Mouse (Mus musculus): Measurements from ENCODE around the gene Fbxl20. TPM values are rescaled to one million over a fixed set of nuclear protein-coding genes. Genes with fewer than 3 reads are reported as not detected.
A peak's percentile ranks its signal among the peaks of the same experiment; 100 is the strongest.

Fbxl20 gene
- total RNA-seq, 2 experiments from 2014 or later, result 33.4 to 35.9 TPM

GRCm38 (mm10) chr11:98051611-98052128 is 98.5 kb downstream of the Fbxl20 start:
- no peak for DNase-seq (ENCODE audit: low spot score in 2 of 2)

- no peak for DNase-seq (ENCODE audit: low spot score in 2 of 2)
Measured at GRCm38 (mm10) chr11:98050940-98051339, 99.3 kb downstream of the Fbxl20 start.

- DNase-seq (ENCODE audit: low spot score in 2 of 2), result no peak
Measured at GRCm38 (mm10) chr11:98050520-98050815, 99.7 kb downstream of the Fbxl20 start.

DNA sequence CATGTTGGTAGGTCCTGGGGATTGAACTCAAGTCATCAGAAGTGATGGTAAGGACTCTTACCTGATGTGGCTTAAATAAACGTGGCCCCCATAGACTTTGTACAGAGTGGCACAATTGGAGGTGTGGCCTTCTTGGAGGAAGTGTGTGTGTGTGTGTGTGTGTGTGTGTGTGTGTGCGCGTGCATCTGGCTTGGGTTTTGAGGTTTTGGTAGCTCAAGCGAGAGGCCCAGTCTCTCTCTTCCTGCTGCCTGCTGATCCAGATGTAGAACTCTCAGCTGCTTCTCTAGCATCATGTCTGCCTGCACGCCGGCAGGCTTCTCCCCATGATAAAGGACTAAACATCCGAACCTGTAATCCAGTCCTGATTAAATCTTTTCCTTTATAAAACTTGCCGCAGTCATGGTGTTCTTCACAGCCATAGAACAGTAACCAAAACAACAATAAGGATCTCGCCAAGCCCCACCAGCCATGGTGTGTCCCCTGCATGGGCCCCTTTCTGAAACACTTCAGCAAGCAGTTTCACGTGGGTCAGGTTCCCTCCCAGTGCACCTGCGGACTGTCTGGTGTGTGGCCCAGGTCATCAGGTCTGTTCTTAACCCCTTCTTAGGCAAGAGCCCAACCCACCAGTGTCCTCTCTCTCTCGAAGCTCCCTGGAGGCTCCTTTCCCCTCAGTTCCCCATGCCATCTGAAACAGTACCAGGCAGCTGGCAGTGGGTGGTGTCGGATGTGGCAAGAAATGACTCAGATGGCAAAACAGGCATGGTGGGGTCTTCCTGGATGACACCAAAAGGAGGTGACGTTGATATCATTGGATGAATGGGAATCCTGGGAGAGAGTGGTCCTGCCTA is 100.3 kb downstream of the Fbxl20 start:
- peak; percentile 32 to 51 for DNase-seq (ENCODE audit: low spot score in 2 of 2)

GRCm38 (mm10) chr11:98047745-98048144 is 102.5 kb downstream of the Fbxl20 start:
- peak in 1 of 2 experiments; percentile 36 for DNase-seq (ENCODE audit: low spot score in 2 of 2)

GRCm38 (mm10) chr11:98046466-98046865 is 103.7 kb downstream of the Fbxl20 start:
- DNase-seq (ENCODE audit: low spot score in 2 of 2), result no peak

DNA sequence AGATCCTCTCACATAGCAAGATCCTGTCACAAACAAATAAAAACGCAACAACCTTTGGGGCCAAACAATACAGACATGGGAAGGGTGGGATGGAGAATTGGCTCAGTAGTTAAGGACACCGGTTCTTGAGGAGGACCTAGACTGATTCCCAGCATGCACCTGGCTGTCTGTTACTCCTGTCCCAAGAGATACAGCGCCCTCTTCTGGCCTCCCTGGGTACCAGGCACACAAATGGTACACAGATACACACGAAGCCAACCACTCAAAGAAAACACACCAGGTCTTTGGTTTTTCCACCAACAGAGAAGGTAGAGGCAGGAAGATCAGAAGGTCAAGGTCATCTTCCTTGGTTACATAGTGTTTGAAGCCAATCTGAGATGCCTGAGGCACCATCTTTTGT is 104.6 kb downstream of the Fbxl20 start:
- no peak for DNase-seq (ENCODE audit: low spot score in 2 of 2)

- no peak for DNase-seq (ENCODE audit: low spot score in 2 of 2)
Measured at GRCm38 (mm10) chr11:98044074-98044473, 106.1 kb downstream of the Fbxl20 start.

- DNase-seq (ENCODE audit: low spot score in 2 of 2), result no peak
Measured at GRCm38 (mm10) chr11:98042741-98043140, 107.5 kb downstream of the Fbxl20 start.

DNA sequence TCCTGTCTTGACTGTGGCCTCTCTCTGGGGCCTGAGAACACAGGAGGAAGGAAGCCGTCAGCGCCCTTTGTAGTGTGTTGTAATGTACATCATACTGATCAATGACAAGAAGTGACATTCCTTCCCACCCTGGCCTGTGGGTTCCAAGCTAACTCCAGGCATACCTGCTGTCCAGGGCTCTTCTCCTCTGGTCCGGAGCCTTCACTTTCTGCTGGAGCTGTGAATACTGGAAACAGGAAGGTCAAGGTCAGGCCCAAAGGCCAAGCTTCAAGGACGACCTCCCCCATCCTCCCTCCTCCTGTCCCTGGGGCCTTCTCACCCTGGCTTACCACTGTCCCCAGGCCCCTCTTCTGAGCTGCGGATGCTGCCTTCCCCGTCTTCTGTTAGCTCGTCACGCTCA is 109.2 kb downstream of the Fbxl20 start:
- no peak for DNase-seq (ENCODE audit: low spot score in 2 of 2)

DNA sequence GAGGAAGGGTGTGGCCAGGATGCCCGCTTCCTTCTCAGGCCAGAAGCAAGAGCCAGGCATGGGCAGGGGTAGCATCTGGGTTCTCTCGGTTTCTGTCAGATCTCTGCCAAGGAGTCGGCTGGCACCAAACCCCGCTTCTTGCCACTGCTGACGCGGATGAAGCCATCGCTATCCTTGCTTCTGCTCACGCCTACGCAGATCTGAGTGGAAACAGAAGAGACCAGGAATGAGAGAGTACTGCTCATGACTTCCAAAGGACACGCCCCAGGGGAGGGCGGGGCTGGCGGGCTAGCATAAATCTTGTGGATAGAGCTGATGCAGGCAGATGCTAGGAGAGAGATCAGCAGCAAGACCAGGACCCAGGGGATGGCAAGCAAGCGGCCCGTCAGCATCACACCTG is 112.3 kb downstream of the Fbxl20 start:
- peak; percentile 74 to 83 for DNase-seq (ENCODE audit: low spot score in 2 of 2)

DNA sequence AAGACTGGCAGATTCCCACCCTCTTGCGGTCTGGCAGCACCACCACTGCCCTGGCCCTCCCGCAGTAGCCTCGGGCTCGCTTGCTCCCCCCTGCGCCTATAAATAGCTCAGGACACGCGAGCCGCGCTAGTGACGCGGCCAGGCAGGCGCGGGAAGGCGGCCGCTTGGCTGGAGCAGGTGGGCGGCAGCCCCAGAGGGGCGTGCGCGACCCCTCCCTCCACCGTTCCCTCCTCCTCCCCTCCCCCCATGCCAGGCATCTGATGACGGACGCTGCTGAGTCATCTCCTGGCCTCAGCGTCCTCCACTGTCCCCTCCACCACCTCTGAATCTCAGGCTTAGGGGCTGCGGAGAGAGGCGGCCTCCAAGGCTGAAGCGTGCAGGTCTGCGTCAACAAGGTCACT is 114.2 kb downstream of the Fbxl20 start:
- peak; percentile 56 to 58 for DNase-seq (ENCODE audit: low spot score in 2 of 2)

- DNase-seq (ENCODE audit: low spot score in 2 of 2), result no peak
Measured at GRCm38 (mm10) chr11:98034840-98035239, 115.4 kb downstream of the Fbxl20 start.

DNA sequence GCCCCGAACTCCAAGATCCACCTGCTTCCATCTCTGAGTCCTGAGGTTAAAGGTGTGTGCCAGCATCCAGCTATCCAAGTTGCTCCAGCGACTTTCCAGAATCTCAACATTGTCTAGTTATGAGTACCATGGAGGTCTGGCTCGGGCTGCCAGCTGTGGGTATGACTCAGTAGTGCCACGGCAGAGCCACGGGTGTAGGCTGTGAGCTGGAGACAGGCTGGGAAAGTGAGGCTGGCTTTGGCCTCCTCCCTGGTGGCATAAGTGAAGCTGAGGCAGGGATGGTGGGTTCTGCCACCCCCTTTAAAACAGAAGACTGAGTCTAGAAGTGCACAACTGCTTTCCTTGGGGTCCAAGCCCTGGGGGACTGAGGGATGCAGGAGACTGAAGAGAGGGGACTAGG is 116.1 kb downstream of the Fbxl20 start:
- DNase-seq (ENCODE audit: low spot score in 2 of 2), result peak in 1 of 2 experiments; percentile 34

Other genes with a start within 250 kb of the Fbxl20 start
- gene Plxdc1, start 164.0 kb downstream of the Fbxl20 start, total RNA-seq (2021), result 10 to 100 TPM; 42.2 to 46.7 TPM
- 1 to 10 TPM; 1.4 to 1.9 TPM for gene Arl5c, start 154.2 kb downstream of the Fbxl20 start, total RNA-seq (2021)
- gene Cacnb1, start 127.4 kb downstream of the Fbxl20 start, total RNA-seq (2021), result 100 to 1,000 TPM; 154 to 170 TPM
- gene Rpl19, start 123.7 kb downstream of the Fbxl20 start, total RNA-seq (2021), result 100 to 1,000 TPM; 627 to 650 TPM
- gene Stac2, start 96.9 kb downstream of the Fbxl20 start, total RNA-seq (2021), result 100 to 1,000 TPM in 1 of 2 experiments, 10 to 100 TPM in 1; 86.3 to 109 TPM
- 10 to 100 TPM; 51.1 to 52.4 TPM for gene Med1, start 42.9 kb upstream of the Fbxl20 start, total RNA-seq (2021)
- gene Cdk12, start 52.7 kb upstream of the Fbxl20 start, total RNA-seq (2021), result 10 to 100 TPM; 34.9 to 36.2 TPM
- 10 to 100 TPM; 70.9 to 73.2 TPM for gene Neurod2, start 179.2 kb upstream of the Fbxl20 start, total RNA-seq (2021)
- gene Ppp1r1b, start 198.0 kb upstream of the Fbxl20 start, total RNA-seq (2021), result 100 to 1,000 TPM; 225 to 310 TPM
- gene Stard3, start 208.0 kb upstream of the Fbxl20 start, total RNA-seq (2021), result 10 to 100 TPM; 39.8 to 40.9 TPM
- 1 to 10 TPM; 6.9 to 8.1 TPM for gene Tcap, start 233.4 kb upstream of the Fbxl20 start, total RNA-seq (2021)
- gene Pnmt, start 236.0 kb upstream of the Fbxl20 start, total RNA-seq (2021), result under 1 TPM; 0.30 to 0.74 TPM

Data from left cerebral cortex, adult 18-20 months (tissue).